Mouse (Mus musculus) heart, postnatal 0 days (tissue): ENCODE data around the gene Slc25a21. TPM values are rescaled to one million over a fixed set of nuclear protein-coding genes. Genes with fewer than 3 reads are reported as not detected.

Experiments
- ATAC-seq: fragments of 200-750 bp; cut with Nextera tagmentation; 2 replicates; pipeline ENCODE4 v1.8.0; 2017; ENCODE audit warnings: low read depth, moderate number of reproducible peaks, moderate library complexity; ENCODE audit not compliant: insufficient read depth
- DNase-seq: peaks from one replicate; pipeline ENCODE4 v3.0.0-alpha.2; 2016; ENCODE audit warnings: low spot score
- H3K27ac ChIP-seq: fragments of 300-500 bp; sonication (generic); 2 replicates; pipeline ENCODE4 v1.5.1; 2014; ENCODE audit warnings: low read depth, mild to moderate bottlenecking
- H3K27me3 ChIP-seq: fragments of 300-500 bp; sonication (generic); 2 replicates; pipeline ENCODE4 v1.6.1; 2014; ENCODE audit warnings: low read length, mixed read lengths; ENCODE audit not compliant: control insufficient read depth, insufficient read depth
- H3K36me3 ChIP-seq: fragments of 300-500 bp; sonication (generic); replicated peaks from 2 replicates; pipeline ENCODE4 v1.6.1; 2014; ENCODE audit warnings: low read length, mixed read lengths; ENCODE audit not compliant: control insufficient read depth, insufficient read depth
- H3K4me1 ChIP-seq: fragments of 300-500 bp; sonication (generic); 2 replicates; pipeline ENCODE4 v1.6.1; 2014; ENCODE audit warnings: antibody characterized with exemption; ENCODE audit not compliant: control insufficient read depth, insufficient read depth
- H3K4me2 ChIP-seq: fragments of 300-500 bp; sonication (generic); 2 replicates; pipeline ENCODE4 v1.6.1; 2014; ENCODE audit warnings: low read depth, mild to moderate bottlenecking, low read length, moderate library complexity
- H3K4me3 ChIP-seq: fragments of 300-500 bp; sonication (generic); 2 replicates; pipeline ENCODE4 v1.5.1; 2014; ENCODE audit warnings: low read depth, low read length
- H3K9ac ChIP-seq: fragments of 300-500 bp; sonication (generic); replicated peaks from 2 replicates; pipeline ENCODE4 v1.6.1; 2014; ENCODE audit warnings: low read depth, low read length, mixed read lengths
- H3K9me3 ChIP-seq: fragments of 300-500 bp; sonication (generic); replicated peaks from 2 replicates; pipeline ENCODE4 v1.6.1; 2016; ENCODE audit warnings: low read length; ENCODE audit not compliant: control insufficient read depth
- CTCF ChIP-seq: IDR thresholded peaks from 2 replicates; pipeline ENCODE4 v1.5.1; 2016; ENCODE audit warnings: antibody characterized with exemption, control low read depth, low read depth
- EP300 ChIP-seq: IDR thresholded peaks from 2 replicates; pipeline ENCODE4 v1.6.1; 2016; ENCODE audit warnings: antibody characterized with exemption, low read depth
- WGBS: fragments of 180-500 bp; shearing (Covaris S2); extraction: QIAGEN DNeasy Blood & Tissue Kit; methylation state at CpG from one replicate; pipeline ENCODE4 v1.1.7; 2014; 5-methylcytosine and 5-hydroxymethylcytosine counted together
- polyA plus RNA-seq: library from polyadenylated mRNA; unstranded; fragments of >200 nt; fragmentation: Nextera tagmentation; extraction: Ambion mirVana; gene quantifications from 2 replicates; pipeline ENCODE4 v1.2.1, GENCODE M21; 2015
- total RNA-seq: library from RNA; depleted of rRNA; stranded (reverse); fragments of >200 nt; gene quantifications from 2 replicates; pipeline ENCODE4 v1.2.3, GENCODE M21; 2014; ENCODE audit warnings: low replicate concordance; rRNA removed

Slc25a21 gene
- total RNA-seq: not detected in 2 replicates
- polyA plus RNA-seq: 0.05 and 0.31 TPM in 2 replicates

DNA sequence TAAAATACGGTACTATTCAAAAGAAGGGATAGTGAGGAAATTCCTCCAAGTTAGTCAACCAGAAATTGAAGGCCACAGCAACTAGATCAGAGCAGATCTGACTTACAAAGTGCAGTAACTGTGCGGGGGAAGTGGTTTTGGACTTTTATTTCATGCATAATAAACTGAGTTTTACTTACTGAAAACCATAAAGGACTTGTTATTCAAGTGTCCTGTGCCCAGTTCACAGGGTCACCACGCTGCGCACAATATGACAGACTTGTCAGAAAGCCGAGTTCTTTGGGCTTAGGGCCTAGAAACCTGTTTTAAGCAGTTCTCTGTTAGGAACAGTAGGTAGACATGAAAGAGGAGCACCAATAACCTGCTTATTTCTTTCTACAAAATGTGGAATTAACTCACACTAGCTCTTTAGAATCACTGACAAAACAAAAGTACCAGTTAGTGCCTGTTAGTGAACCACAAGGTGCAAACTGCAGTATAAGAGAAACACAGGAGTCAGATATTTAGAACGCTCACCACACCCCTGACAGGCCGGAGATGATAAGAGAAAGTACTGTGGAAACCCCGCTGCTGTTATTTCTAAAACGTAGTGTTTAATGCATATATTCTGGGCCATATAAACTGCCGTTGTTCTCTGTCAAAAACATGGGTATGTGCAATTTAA lies at the start of gene Slc25a21:
TSS of gene Slc25a21 (minus strand) at position 110 of the 664 bp plus-strand sequence.
- H3K27ac ChIP-seq: no peak within 1 kb of the TSS
- WGBS: 80% methylated on average over 10 of the region's 10 CpGs

GRCm38 (mm10) chr12:57243671-57244495 lies 46.6 kb upstream of the Slc25a21 start:
- Histone ChIP-seq H3K36me3 (peaks cover 16% of the 10 kb centered on the region; the same call in 1 of the 2 replicates), H3K9ac (no peak overlapping the region), H3K27ac (no peak overlapping the region), H3K27me3 (no peaks in the 10 kb centered on the region), H3K4me2 (no peak overlapping the region), H3K4me3 (no peak overlapping the region), H3K9me3 (no peaks in the 10 kb centered on the region), H3K4me1 (no peaks in the 10 kb centered on the region)
- DNase-seq (no peak), ATAC-seq (no peak)
- WGBS: 85% methylated on average over 5 of the region's 5 CpGs
- TF ChIP-seq CTCF: no peak
- no peak for TF ChIP-seq EP300

More for the DNA sequence above, at the start of gene Slc25a21:
- no peaks in the 10 kb centered on the region for H3K9me3 ChIP-seq
- H3K27me3 ChIP-seq: peaks cover 12% of the 10 kb centered on the region; the same call in 1 of the 2 replicates
- TF ChIP-seq CTCF (no peak), EP300 (no peak)
- peak within 1 kb of the TSS; percentile 42 for H3K9ac ChIP-seq
- peaks cover 4% of the 10 kb centered on the region; the same call in 1 of the 2 replicates for H3K4me1 ChIP-seq
- H3K4me3 ChIP-seq: peak within 1 kb of the TSS; percentile 54
- H3K36me3 ChIP-seq: no peaks in the 10 kb centered on the region
- DNase-seq: no peak
- peak within 1 kb of the TSS; percentile 78 for H3K4me2 ChIP-seq
- ATAC-seq: no peak

DNA sequence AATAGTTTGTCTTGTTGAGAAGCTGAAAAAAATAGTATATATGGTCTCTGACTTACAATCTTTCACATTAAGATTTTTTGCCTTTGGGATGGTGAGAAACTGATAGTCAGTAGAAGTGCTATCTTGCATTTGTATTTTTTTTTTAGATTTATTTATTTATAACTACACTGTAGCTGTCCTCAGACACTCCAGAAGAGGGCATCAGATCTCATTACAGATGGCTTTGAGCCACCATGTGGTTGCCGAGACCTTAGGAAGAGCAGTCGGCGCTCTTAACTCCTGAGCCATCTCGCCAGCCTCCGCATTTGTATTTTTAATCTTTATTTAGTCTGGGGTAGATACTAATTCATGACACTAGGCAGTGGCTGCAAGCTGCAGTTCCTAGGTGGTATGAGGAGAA lies 36.1 kb upstream of the Slc25a21 start:
- Histone ChIP-seq H3K27me3 (no peaks in the 10 kb centered on the region), H3K9me3 (no peaks in the 10 kb centered on the region), H3K36me3 (peaks cover 4% of the 10 kb centered on the region), H3K27ac (no peak overlapping the region), H3K9ac (no peak overlapping the region), H3K4me3 (no peak overlapping the region), H3K4me2 (no peak overlapping the region), H3K4me1 (0 out of 2 replicates have a peak, but pooled peaks cover 9% of the 10 kb centered on the region)
- ATAC-seq: no peak
- no peak for TF ChIP-seq EP300
- TF ChIP-seq CTCF: no peak
- DNase-seq: no peak
- WGBS: 74% methylated on average over 5 of the region's 5 CpGs

DNA sequence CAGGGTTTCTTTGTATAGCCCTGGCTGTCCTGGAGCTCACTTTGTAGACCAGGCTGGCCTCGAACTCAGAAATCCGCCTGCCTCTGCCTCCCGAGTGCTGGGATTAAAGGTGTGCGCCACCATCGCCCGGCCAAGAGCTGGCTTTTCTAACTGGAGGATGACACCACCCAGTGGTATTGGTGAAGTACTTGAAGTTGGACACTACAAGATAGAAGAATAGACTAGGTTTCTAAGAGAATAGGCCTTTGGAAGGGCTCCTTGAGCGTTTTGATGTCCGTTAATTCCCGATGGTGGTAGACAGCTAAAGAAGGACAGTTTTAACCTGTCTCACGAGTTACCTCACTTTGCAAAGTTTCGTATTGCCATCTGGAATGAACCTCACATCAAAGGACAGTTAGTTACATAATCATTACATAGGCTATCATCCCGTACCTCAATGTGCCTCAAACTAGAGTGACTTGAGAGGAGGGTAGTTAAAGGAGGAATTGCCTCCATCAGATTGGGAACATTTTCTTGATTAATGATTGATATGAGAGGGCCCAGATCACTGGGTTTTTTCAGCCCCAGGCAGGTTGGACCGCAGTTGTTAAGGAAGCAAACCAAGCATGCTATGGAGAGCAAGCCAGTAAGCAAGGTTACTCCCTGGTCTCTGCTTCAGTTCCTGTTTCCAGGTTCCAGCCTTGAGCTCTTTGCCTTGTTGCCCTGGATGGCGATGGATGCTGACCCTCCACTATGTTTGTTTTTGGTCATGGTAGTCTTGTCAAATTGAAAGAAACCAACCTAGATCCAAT lies 34.0 kb upstream of the Slc25a21 start:
- Histone ChIP-seq H3K4me1 (0 out of 2 replicates have a peak, but pooled peaks cover 9% of the 10 kb centered on the region), H3K27ac (peak overlapping the region; percentile 88; the same call in 1 of the 2 replicates), H3K9ac (peak overlapping the region; percentile 77), H3K27me3 (no peaks in the 10 kb centered on the region), H3K36me3 (no peaks in the 10 kb centered on the region), H3K4me2 (peak overlapping the region; percentile 70), H3K4me3 (peak overlapping the region; percentile 84), H3K9me3 (no peaks in the 10 kb centered on the region)
- no peak for ATAC-seq
- TF ChIP-seq EP300 (no peak), CTCF (peak; percentile 19; the same call in 1 of the 2 replicates)
- peak; percentile 27 for DNase-seq
- WGBS: 61% methylated on average over 14 of the region's 14 CpGs

DNA sequence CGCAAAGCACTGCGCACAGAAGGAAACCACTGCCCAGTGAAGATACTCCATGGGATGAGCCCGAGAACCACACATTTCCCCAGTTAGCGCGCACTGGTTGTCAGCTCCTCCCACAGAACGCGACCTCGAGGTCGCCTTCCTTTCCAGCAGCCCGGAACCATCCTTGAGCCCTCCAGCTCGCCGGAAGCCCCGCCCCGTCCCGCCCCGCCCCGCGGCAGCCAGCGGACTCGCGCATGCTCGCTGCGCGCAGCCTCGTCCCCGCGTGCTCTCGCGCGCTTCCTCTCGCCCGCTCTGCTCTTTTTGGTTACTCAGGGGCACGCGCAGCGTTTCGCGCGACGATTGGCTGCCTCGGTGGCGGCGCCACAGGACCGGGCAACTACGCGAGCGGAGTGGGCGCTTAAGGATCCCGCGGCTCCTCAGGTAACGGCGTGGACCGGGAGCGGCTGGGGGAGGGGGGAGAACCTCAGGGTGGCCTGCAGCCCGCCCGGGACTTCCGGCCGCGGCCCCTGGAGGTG lies 33.0 kb upstream of the Slc25a21 start, which contains the start of the genes Prps1l3 and Mipol1:
TSS of gene Prps1l3 (plus strand) at position 221 of the 515 bp plus-strand sequence.
TSS of gene Mipol1 (plus strand) at position 236 of the 515 bp plus-strand sequence.
- DNase-seq (peak; percentile 91), ATAC-seq (peak; percentile 99)
- H3K4me1 ChIP-seq: 0 out of 2 replicates have a peak, but pooled peaks cover 9% of the 10 kb centered on the region
- WGBS: 1% methylated on average over 52 of the region's 58 CpGs
- H3K27me3 ChIP-seq: no peaks in the 10 kb centered on the region
- H3K9me3 ChIP-seq: no peaks in the 10 kb centered on the region
- H3K4me3 ChIP-seq: peak within 1 kb of the TSS; percentile 84
- H3K27ac ChIP-seq: peak within 1 kb of the TSS; percentile 88
- H3K4me2 ChIP-seq: peak within 1 kb of the TSS; percentile 70
- H3K9ac ChIP-seq: peak within 1 kb of the TSS; percentile 77
- TF ChIP-seq CTCF (no peak), EP300 (no peak)
- no peaks in the 10 kb centered on the region for H3K36me3 ChIP-seq
